Mouse (Mus musculus) R1 (cell line): ENCODE data around the gene Klf4.

Experiments
- DNase-seq: peaks from one replicate; pipeline ENCODE4 v3.0.0-alpha.2; 2018; ENCODE audit warnings: low read depth, low spot score

The Klf4 gene

GRCm38 (mm10) chr4:55526247-55527115 lies 5.8 kb downstream of the Klf4 start:
- no peak for DNase-seq

- DNase-seq, result no peak
These were observed 8.3 kb downstream of the Klf4 start for GRCm38 (mm10) chr4:55523921-55524320.

GRCm38 (mm10) chr4:55517438-55517837 lies 14.8 kb downstream of the Klf4 start:
- DNase-seq, result no peak

- DNase-seq, result no peak
These were observed 16.2 kb downstream of the Klf4 start for GRCm38 (mm10) chr4:55516048-55516447.

- DNase-seq, result peak; percentile 90
These were observed 17.5 kb downstream of the Klf4 start for GRCm38 (mm10) chr4:55514733-55515176.

GRCm38 (mm10) chr4:55513615-55514279 lies 18.5 kb downstream of the Klf4 start:
- no peak for DNase-seq

- no peak for DNase-seq
These were observed 20.9 kb downstream of the Klf4 start for GRCm38 (mm10) chr4:55511389-55511788.

- no peak for DNase-seq
These were observed 23.6 kb downstream of the Klf4 start for GRCm38 (mm10) chr4:55508712-55509111.

- no peak for DNase-seq
These were observed 33.6 kb downstream of the Klf4 start for GRCm38 (mm10) chr4:55498621-55499020.

- DNase-seq, result no peak
These were observed 35.9 kb downstream of the Klf4 start for GRCm38 (mm10) chr4:55496416-55496815.

- no peak for DNase-seq
These were observed 39.0 kb downstream of the Klf4 start for GRCm38 (mm10) chr4:55493261-55493660.

GRCm38 (mm10) chr4:55489328-55489727 lies 42.9 kb downstream of the Klf4 start:
- DNase-seq, result no peak

- no peak for DNase-seq
These were observed 43.7 kb downstream of the Klf4 start for GRCm38 (mm10) chr4:55488604-55489003.

GRCm38 (mm10) chr4:55480322-55480767 lies 51.9 kb downstream of the Klf4 start:
- DNase-seq, result peak; percentile 91

- no peak for DNase-seq
These were observed 53.9 kb downstream of the Klf4 start for GRCm38 (mm10) chr4:55478333-55478732.

- peak; percentile 89 for DNase-seq
These were observed 54.3 kb downstream of the Klf4 start for GRCm38 (mm10) chr4:55477933-55478332.

GRCm38 (mm10) chr4:55477210-55477759 lies 55.0 kb downstream of the Klf4 start:
- DNase-seq, result peak; percentile 96
